Mouse (Mus musculus) liver, embryonic 12.5 days (tissue): ENCODE measurements around the gene Prg3. TPM values are rescaled to one million over a fixed set of nuclear protein-coding genes. Genes with fewer than 3 reads are reported as not detected.

Source experiments
- ATAC-seq: fragments of 200-750 bp; cut with Nextera tagmentation; 2 replicates; pipeline ENCODE4 v1.8.0; 2017; ENCODE audit warnings: moderate number of reproducible peaks, mild to moderate bottlenecking, moderate library complexity
- H3K27ac ChIP-seq: fragments of 300-500 bp; sonication (generic); 2 replicates; pipeline ENCODE4 v1.5.1; 2016; ENCODE audit warnings: mild to moderate bottlenecking
- H3K27me3 ChIP-seq: fragments of 300-500 bp; sonication (generic); replicated peaks from 2 replicates; pipeline ENCODE4 v1.6.1; 2016; ENCODE audit warnings: mild to moderate bottlenecking, moderate library complexity
- H3K36me3 ChIP-seq: fragments of 300-500 bp; sonication (generic); 2 replicates; pipeline ENCODE4 v1.6.1; 2016; ENCODE audit warnings: mild to moderate bottlenecking, moderate library complexity
- H3K4me1 ChIP-seq: fragments of 300-500 bp; sonication (generic); 2 replicates; pipeline ENCODE4 v1.6.1; 2016
- H3K4me2 ChIP-seq: fragments of 300-500 bp; sonication (generic); 2 replicates; pipeline ENCODE4 v1.6.1; 2016; ENCODE audit warnings: mild to moderate bottlenecking, moderate library complexity
- H3K4me3 ChIP-seq: fragments of 300-500 bp; sonication (generic); 2 replicates; pipeline ENCODE4 v1.5.1; 2016; ENCODE audit warnings: mild to moderate bottlenecking, moderate library complexity
- H3K9ac ChIP-seq: fragments of 300-500 bp; sonication (generic); 2 replicates; pipeline ENCODE4 v1.6.1; 2016; ENCODE audit warnings: mild to moderate bottlenecking, moderate library complexity
- H3K9me3 ChIP-seq: fragments of 300-500 bp; sonication (generic); replicated peaks from 2 replicates; pipeline ENCODE4 v1.6.1; 2016; ENCODE audit warnings: mild to moderate bottlenecking, moderate library complexity
- WGBS: fragments of 180-500 bp; shearing (Covaris S2); methylation state at CpG from one replicate; pipeline ENCODE4 v1.1.7; 2016; ENCODE audit not compliant: insufficient replicate concordance; 5-methylcytosine and 5-hydroxymethylcytosine counted together
- polyA plus RNA-seq: library from polyadenylated mRNA; unstranded; fragments of >200 nt; fragmentation: Nextera tagmentation; extraction: Ambion mirVana; gene quantifications from 2 replicates; pipeline ENCODE4 v1.2.1, GENCODE M21; 2016

Prg3 gene
- polyA plus RNA-seq, 1 experiment from 2014 or later: 3.1 TPM

GRCm38 (mm10) chr2:85022043-85022442, 34.0 kb downstream of the Prg3 start:
- no peak overlapping the region for H3K4me2 ChIP-seq
- peaks cover 11% of the 10 kb centered on the region for H3K4me1 ChIP-seq
- no peak overlapping the region for H3K9ac ChIP-seq
- H3K27me3 ChIP-seq: peaks cover 27% of the 10 kb centered on the region
- no peak for ATAC-seq
- H3K27ac ChIP-seq: no peak overlapping the region
- H3K4me3 ChIP-seq: no peak overlapping the region
- WGBS: 11% methylated on average over 4 of the region's 4 CpGs
- H3K9me3 ChIP-seq: no peaks in the 10 kb centered on the region
- H3K36me3 ChIP-seq: no peaks in the 10 kb centered on the region

DNA sequence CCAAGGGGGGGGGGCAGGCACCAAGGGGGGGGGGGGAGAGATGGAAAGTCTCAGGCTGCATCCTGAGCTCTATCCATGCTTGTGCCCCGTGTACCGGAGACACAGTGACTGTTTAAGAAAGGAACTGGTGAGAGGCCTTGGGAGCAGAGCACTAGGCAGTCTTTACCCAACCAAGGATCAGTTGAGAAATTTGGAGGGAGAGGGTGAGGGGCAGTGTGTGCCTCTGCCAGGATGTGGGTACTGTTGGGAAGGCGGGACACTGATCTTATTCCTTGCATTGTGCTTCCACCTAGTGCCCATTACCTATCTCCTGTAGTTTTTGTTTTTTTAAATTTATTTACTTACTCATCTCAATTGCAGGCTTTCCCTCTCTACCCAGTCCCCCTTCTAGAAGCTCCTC, 38.2 kb downstream of the Prg3 start:
- Histone ChIP-seq H3K9me3 (no peaks in the 10 kb centered on the region), H3K4me3 (no peak overlapping the region), H3K27me3 (peaks cover 40% of the 10 kb centered on the region), H3K4me1 (peaks cover 8% of the 10 kb centered on the region), H3K4me2 (no peak overlapping the region), H3K36me3 (no peaks in the 10 kb centered on the region), H3K27ac (no peak overlapping the region), H3K9ac (no peak overlapping the region)
- WGBS: 71% methylated on average over 3 of the region's 3 CpGs
- 0 out of 2 replicates have a peak, but pooled peaks have one; percentile 4 for ATAC-seq

DNA sequence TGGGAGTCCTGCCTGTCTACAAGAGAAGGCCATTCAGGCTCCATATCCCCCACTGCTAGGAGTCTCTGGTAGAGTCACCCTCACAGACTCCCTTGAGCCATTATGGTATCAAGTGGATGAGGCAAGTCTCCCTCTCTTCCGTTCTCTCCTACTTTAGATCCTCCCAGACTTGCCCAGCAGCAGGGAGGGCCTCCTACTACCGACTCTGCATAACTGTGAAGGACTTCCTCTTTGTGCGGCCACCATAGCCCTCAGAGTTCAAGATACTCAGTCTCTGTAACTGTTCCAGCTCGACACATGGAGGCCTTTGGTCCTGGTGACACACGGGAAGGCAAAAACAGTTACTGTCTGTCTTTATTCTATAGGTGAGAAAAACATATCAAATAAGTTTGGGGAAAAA, 39.3 kb downstream of the Prg3 start:
- Histone ChIP-seq H3K9ac (no peak overlapping the region), H3K4me1 (peaks cover 8% of the 10 kb centered on the region), H3K36me3 (no peaks in the 10 kb centered on the region), H3K9me3 (no peaks in the 10 kb centered on the region), H3K4me2 (no peak overlapping the region), H3K27me3 (peaks cover 44% of the 10 kb centered on the region), H3K4me3 (no peak overlapping the region), H3K27ac (no peak overlapping the region)
- 22% methylated on average over 5 of the region's 5 CpGs for WGBS
- ATAC-seq: no peak

DNA sequence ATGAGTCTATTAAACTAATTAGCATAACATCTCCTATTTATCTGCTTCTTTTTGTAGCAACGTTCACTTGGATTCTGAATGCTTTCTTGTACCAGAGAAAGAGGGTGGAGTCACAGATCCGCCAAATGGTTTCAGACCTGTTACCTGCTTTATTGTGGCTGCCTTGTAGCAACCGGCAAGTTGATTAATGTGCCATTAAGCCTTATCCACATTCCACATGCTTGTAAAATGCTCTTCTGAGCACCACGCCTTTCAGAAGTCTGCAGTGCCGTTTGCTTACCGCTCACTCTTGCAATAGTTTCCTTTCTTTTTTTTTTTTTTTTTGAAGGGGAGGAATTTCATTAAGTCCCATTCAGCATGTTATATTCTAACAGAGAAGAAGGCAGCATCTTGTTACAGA, 41.9 kb downstream of the Prg3 start:
- 66% methylated on average over 6 of the region's 6 CpGs for WGBS
- no peak overlapping the region for H3K4me2 ChIP-seq
- H3K4me1 ChIP-seq: peaks cover 7% of the 10 kb centered on the region
- H3K27ac ChIP-seq: no peak overlapping the region
- no peaks in the 10 kb centered on the region for H3K36me3 ChIP-seq
- no peaks in the 10 kb centered on the region for H3K9me3 ChIP-seq
- no peak overlapping the region for H3K4me3 ChIP-seq
- no peak for ATAC-seq
- no peak overlapping the region for H3K9ac ChIP-seq
- H3K27me3 ChIP-seq: peaks cover 50% of the 10 kb centered on the region

- Histone ChIP-seq H3K9me3 (no peaks in the 10 kb centered on the region), H3K4me1 (peaks cover 8% of the 10 kb centered on the region), H3K4me3 (no peak overlapping the region), H3K9ac (no peak overlapping the region), H3K4me2 (no peak overlapping the region), H3K36me3 (no peaks in the 10 kb centered on the region), H3K27me3 (peaks cover 60% of the 10 kb centered on the region), H3K27ac (no peak overlapping the region)
- WGBS: 44% methylated on average over 6 of the region's 6 CpGs
- ATAC-seq: no peak
Measured at GRCm38 (mm10) chr2:85030989-85031388, 43.0 kb downstream of the Prg3 start.

DNA sequence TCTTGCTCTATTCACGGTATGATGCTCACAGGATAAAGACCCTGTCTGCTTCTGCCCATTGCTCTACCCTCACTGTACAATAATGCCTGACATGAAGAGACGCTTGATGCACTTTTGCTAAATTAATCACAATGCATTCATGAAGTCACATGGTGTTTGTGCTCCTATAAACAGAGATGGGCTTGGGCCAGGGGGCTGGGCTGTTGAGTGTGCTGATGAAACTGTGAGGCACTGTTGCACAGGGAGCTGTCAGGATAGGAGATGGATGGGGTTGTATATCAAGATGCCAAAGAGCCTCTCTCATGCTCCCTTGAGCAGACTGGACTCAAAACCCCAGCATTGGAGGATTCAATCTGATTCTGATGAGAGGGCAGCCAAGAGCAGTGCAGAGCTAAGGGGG, 45.1 kb downstream of the Prg3 start:
- Histone ChIP-seq H3K4me3 (no peak overlapping the region), H3K9ac (no peak overlapping the region), H3K36me3 (no peaks in the 10 kb centered on the region), H3K4me2 (no peak overlapping the region), H3K9me3 (no peaks in the 10 kb centered on the region), H3K27ac (no peak overlapping the region), H3K27me3 (peaks cover 60% of the 10 kb centered on the region), H3K4me1 (peaks cover 16% of the 10 kb centered on the region)
- ATAC-seq: no peak
- WGBS: 58% methylated on average over 2 of the region's 2 CpGs

DNA sequence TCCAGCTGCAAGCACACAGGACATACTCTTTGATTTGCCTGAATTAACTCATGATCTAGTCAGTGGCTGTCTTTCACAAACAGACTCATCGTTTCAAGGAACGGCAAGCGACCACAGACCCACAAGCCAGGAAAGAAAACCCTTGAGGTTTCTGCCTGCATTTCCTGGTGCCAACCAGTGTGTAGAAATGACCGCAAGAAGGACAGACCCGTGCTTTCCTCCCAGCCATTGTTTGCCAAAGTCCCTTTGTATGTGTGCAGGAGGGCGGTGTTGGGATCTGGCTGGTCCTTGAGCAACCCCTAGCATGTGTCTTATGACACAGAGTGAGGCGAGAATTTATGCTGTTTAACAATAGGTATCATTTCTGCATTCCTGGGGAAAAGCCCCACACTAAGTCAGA, 46.2 kb downstream of the Prg3 start:
- Histone ChIP-seq H3K9ac (no peak overlapping the region), H3K4me3 (no peak overlapping the region), H3K4me2 (no peak overlapping the region), H3K27me3 (peaks cover 57% of the 10 kb centered on the region), H3K4me1 (peaks cover 23% of the 10 kb centered on the region), H3K36me3 (peaks cover 8% of the 10 kb centered on the region), H3K27ac (no peak overlapping the region), H3K9me3 (no peaks in the 10 kb centered on the region)
- 24% methylated on average over 7 of the region's 7 CpGs for WGBS
- no peak for ATAC-seq

- Histone ChIP-seq H3K27me3 (peaks cover 43% of the 10 kb centered on the region), H3K4me2 (peak overlapping the region; percentile 75), H3K9me3 (no peaks in the 10 kb centered on the region), H3K4me1 (peaks cover 23% of the 10 kb centered on the region), H3K27ac (0 out of 2 replicates have a peak overlapping the region, but pooled peaks have one; percentile 76), H3K36me3 (peaks cover 32% of the 10 kb centered on the region), H3K9ac (peak overlapping the region; percentile 91), H3K4me3 (peak overlapping the region; percentile 86)
- WGBS: 5% methylated on average over 11 of the region's 11 CpGs
- peak; percentile 17 for ATAC-seq
Measured at GRCm38 (mm10) chr2:85036507-85037046, 48.6 kb downstream of the Prg3 start.

DNA sequence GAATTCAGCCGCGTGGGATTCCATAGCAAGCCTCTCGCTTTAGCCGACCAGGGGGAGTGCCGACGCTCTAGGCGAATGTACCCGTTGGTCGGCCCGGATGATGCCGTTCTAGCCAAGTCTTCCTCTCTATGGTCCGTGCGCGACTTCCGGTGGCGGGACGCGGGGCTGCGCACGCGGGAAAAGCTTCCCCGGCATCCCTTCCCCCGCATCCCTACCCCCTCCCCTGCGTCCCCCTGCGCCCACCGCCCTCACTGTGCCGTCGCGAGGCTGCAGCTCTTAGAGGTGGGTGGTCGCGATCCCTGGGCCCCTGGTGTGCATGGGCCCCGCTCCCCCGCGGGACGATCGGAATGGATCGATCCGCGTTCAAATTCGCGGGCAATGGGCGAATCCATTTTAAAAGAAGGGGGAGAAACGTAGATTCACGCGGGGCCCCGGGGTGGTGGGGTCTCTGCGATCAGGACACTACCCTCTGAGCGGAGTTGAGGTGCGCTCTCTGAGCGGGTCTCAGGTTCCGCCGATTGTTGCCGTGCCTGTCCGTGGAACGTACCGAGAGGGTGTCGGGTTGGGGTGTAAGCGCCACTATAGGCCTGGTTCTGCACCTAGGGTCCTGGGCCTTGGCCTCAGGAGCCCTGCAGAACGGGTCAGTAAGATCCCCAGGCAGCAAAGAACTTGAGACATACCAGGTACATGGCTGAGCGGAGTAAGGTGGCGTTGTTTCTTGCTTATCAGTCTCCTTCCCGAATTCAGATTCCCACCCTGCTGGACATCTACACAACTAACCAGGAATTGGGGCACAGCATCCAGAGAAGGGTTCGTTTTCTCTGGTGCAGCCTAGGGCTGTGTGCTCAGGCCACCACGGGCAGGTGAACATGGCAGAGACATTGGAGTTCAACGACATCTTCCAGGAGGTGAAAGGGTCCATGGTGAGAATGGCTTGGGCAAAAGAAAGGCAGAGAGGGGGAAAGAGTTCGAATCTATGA, 49.3 kb downstream of the Prg3 start, which contains the start of the genes Ssrp1 and P2rx3:
TSS of gene Ssrp1 (plus strand) at position 188 of the 980 bp plus-strand sequence.
TSS of gene P2rx3 (minus strand) at position 416 of the 980 bp plus-strand sequence.
- H3K27me3 ChIP-seq: peaks cover 35% of the 10 kb centered on the region
- H3K27ac ChIP-seq: peak within 1 kb of the TSS; percentile 76
- no peaks in the 10 kb centered on the region for H3K9me3 ChIP-seq
- H3K36me3 ChIP-seq: peaks cover 40% of the 10 kb centered on the region
- peak; percentile 91 for ATAC-seq
- H3K4me1 ChIP-seq: peaks cover 23% of the 10 kb centered on the region
- peak within 1 kb of the TSS; percentile 75 for H3K4me2 ChIP-seq
- H3K4me3 ChIP-seq: peak within 1 kb of the TSS; percentile 86
- H3K9ac ChIP-seq: peak within 1 kb of the TSS; percentile 91
- WGBS: under 1% methylated on average over 66 of the region's 66 CpGs

DNA sequence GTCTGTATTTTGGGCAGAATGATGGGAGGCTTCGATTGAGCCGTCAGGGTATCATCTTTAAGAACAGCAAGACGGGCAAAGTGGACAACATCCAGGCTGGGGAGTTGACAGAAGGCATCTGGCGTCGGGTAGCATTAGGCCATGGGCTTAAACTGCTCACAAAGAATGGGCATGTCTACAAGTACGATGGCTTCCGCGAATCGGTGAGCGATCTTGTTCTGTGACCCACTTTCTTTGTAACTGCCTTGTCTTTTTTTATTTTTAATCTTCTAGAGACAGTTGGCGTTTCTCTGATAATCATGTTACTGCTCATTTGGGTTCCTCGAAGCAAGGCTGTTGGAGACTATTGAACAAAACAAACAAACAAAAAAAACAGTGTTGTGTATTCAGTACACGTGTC, 50.3 kb downstream of the Prg3 start:
- no peak for ATAC-seq
- peaks cover 50% of the 10 kb centered on the region for H3K36me3 ChIP-seq
- peaks cover 23% of the 10 kb centered on the region for H3K4me1 ChIP-seq
- H3K9me3 ChIP-seq: no peaks in the 10 kb centered on the region
- peaks cover 26% of the 10 kb centered on the region for H3K27me3 ChIP-seq
- H3K27ac ChIP-seq: peak overlapping the region; percentile 76
- H3K4me2 ChIP-seq: peak overlapping the region; percentile 75
- WGBS: 77% methylated on average over 13 of the region's 13 CpGs
- H3K9ac ChIP-seq: peak overlapping the region; percentile 91
- H3K4me3 ChIP-seq: peak overlapping the region; percentile 86
